ENCODE assay signal across 8 mouse cellular contexts in the genomic region with DNA sequence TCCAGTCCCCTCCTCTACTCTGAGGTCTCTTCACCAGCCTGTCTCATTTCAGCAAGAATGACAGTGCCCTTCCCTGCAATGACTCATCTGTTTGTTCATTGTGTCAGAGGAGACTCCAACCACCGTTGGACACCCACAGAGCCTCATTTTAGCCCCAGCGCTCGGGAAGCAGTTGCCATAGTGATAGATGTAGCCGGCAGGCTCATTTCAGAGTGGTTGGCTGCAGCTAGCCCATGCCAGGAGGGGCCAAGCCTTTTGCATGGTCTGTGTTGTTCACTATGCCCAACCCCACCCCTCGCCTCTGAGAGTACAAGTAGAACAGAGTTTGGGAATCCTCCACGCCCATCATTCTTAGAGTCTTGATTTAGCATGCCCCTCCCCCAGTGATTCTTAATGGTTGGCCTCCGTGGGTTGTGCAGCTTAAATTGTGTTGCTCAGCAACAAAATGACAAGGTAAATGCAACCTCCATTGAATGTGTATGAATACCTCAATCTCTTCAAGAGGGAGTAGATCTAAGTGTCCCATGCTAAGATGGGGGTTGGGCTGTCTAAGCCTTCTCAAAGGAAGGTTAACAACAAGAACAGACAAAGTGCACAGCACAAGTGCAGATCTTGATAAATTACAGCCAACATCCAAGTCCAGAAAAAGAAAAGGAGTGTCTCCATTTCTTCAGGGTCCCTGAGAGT. TPM values are rescaled to one million over a fixed set of nuclear protein-coding genes. Genes with fewer than 3 reads are reported as not detected.
DNase-seq lines count a peak whose midpoint lies in the region.

No protein-coding gene starts in this region.

- peak; percentile 92 for DNase-seq in 416B (ENCODE audit: low read depth)
- peak; percentile 60 for DNase-seq in adrenal gland, postnatal 14 days
- DNase-seq in frontal cortex, postnatal 14 days (ENCODE audit: low spot score in 2 of 2): peak; percentile 49 to 62
- DNase-seq in left cerebral cortex, postnatal 25 days (ENCODE audit: low spot score in 2 of 2): peak; percentile 71 to 93
- peak; percentile 96 for DNase-seq in retina, postnatal 1 day
- DNase-seq in urinary bladder, postnatal 36 days (ENCODE audit: low spot score in 2 of 2): no peak
- no peak for DNase-seq in testis, postnatal 10 days (ENCODE audit: low spot score)
- no peak for DNase-seq in urinary bladder, postnatal 10 days (ENCODE audit: low spot score)

- intact Hi-C loops in left cerebral cortex, postnatal 25 days (cut with DNase I): loop anchor here (5.0 kb wide), 1 partner anchor 36 kb away; no protein-coding TSS in a partner anchor

RNA-seq across cellular contexts. Expression of a gene that starts 5.3 kb away (rescaled TPM):
- total RNA-seq in adrenal gland, postnatal 14 days (2021): 105 TPM in 2 replicates
- total RNA-seq in left cerebral cortex, postnatal 25 days (2021): 100 to 1,000 TPM; 196 to 206 TPM

RNA-seq across cellular contexts. Expression of a gene that starts 29.0 kb away (rescaled TPM):
- 73.9 and 91.6 TPM in 2 replicates for total RNA-seq in adrenal gland, postnatal 14 days (2021)
- 10 to 100 TPM; 14.5 to 16.3 TPM for total RNA-seq in left cerebral cortex, postnatal 25 days (2021)

Comparison
In these comparisons a context has a peak if more than half of its experiments do, and no peak if none do; other contexts are left out.
1. DNase-seq: peak in 416B (single experiment), adrenal gland, postnatal 14 days (single experiment), frontal cortex, postnatal 14 days (2 of 2), left cerebral cortex, postnatal 25 days (2 of 2) and retina, postnatal 1 day (single experiment); none in urinary bladder, postnatal 36 days (0 of 2), testis, postnatal 10 days (single experiment) and urinary bladder, postnatal 10 days (single experiment).